Mouse (Mus musculus): ENCODE data around the gene Ddx10. TPM values are rescaled to one million over a fixed set of nuclear protein-coding genes. Genes with fewer than 3 reads are reported as not detected.
A peak's percentile ranks its signal among the peaks of the same experiment; 100 is the strongest.

The Ddx10 gene
- total and polyA plus RNA-seq, 2 experiments from 2014 or later, result 6.9 to 18.9 TPM

DNA sequence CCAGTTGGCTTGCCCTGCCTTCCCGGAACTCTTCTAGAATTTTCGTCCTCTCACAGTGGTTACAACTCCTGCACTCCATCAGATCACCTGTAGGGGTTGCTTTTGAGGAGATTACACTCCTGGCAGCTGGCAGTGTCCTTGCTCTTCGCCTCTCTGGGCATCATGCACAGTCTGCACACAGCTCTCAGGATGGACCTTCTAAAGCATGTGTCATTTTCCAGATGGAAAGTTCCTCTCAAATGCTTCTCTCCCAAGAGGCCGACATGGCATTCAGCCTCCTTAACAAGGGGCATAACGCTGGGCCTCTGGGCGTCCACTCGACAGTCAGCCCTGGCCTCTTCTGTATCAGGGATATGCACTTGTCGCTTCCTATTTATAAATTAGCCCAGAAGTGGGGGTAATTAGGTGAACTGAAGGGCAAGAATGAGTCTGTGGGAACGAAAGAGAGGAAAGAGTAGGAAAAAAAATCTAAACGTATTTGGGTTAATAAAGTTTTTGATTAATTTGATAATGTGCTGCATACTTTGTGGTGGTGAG, 174.2 kb downstream of the Ddx10 start:
- no peaks in the 10 kb centered on the region for H3K27me3 ChIP-seq (ENCODE audit: insufficient read depth, low read length)
- no peaks in the 10 kb centered on the region for H3K4me1 ChIP-seq (ENCODE audit: insufficient read depth, low read length)
- H3K9ac ChIP-seq (replicated peaks; ENCODE audit: low read length), result no peak overlapping the region
- DNase-seq (ENCODE audit: low spot score), result peak; percentile 39
- H3K27ac ChIP-seq, result no peak overlapping the region
- no peak overlapping the region for H3K4me2 ChIP-seq (ENCODE audit: low read depth, low read length)
- H3K36me3 ChIP-seq (ENCODE audit: insufficient read depth, low read length), result no peaks in the 10 kb centered on the region
- WGBS, result 73% methylated on average over 10 of the region's 10 CpGs
- ATAC-seq, result no peak
- no peaks in the 10 kb centered on the region for H3K9me3 ChIP-seq (ENCODE audit: low read length)
- peak; percentile 7; the same call in 1 of the 2 replicates for TF ChIP-seq CTCF (IDR thresholded peaks at IDR 0.05; ENCODE audit: low read depth)
- no peak overlapping the region for H3K4me3 ChIP-seq (ENCODE audit: low read length)

DNA sequence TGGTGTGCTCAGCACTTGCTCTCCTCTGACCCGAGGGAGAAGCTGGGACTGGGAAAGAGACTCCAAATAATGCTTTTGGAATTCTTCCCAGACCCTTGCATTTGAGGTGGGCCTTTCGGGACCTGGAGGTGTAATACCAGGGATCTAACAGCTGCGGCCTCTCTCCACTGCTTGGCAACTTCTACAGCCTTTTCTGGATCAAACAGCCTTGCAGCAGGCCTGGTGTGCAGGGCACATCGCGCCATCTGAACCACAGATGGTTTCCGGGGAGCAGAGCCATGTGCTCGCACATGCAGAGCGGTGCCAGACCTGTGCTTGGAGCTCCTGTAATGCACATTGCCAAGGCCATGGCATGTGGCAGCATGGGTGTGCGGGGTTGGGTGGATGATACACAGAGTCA, 175.8 kb downstream of the Ddx10 start:
- H3K9ac ChIP-seq (replicated peaks; ENCODE audit: low read length), result no peak overlapping the region
- H3K27ac ChIP-seq, result peak overlapping the region; percentile 2; the same call in 1 of the 2 replicates
- no peak overlapping the region for H3K4me2 ChIP-seq (ENCODE audit: low read depth, low read length)
- 60% methylated on average over 9 of the region's 9 CpGs for WGBS
- H3K4me1 ChIP-seq (ENCODE audit: insufficient read depth, low read length), result no peaks in the 10 kb centered on the region
- DNase-seq (ENCODE audit: low spot score) (peak; percentile 76), ATAC-seq (peak; percentile 88)
- H3K9me3 ChIP-seq (ENCODE audit: low read length), result no peaks in the 10 kb centered on the region
- TF ChIP-seq CTCF (IDR thresholded peaks at IDR 0.05; ENCODE audit: low read depth), result no peak
- no peaks in the 10 kb centered on the region for H3K36me3 ChIP-seq (ENCODE audit: insufficient read depth, low read length)
- H3K4me3 ChIP-seq (ENCODE audit: low read length), result no peak overlapping the region
- H3K27me3 ChIP-seq (ENCODE audit: insufficient read depth, low read length), result no peaks in the 10 kb centered on the region

DNA sequence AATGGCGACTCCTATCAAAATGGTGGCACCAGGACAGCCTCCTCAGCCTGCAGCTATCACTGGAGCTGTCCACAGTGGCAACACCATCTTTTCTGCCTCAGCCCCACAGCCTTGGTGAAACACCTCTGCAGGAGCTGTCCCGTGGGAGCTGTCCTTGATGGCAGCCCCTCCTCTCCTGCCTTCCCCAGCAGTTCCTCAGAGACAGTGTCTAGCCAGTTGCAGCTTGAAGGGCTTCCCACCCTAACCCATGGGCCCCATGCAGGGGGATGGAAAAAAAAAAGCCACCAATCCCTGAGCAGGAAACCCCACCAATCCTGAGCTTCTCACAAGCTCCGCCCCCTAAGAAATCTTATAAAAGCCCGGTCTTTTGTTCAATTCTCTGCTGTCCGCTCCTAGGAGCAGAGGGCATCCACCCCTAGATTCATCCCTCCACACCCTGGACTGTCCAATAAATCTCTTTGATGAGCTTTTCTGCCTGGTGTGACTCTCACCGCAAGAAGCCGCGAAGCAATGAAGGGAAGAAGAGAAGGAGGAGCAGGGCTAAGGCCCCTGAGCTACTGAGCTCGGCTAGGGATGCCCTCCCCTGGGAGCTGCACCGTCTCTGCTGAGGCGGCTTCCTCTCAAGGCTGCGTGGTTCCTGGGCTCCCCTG, 176.9 kb downstream of the Ddx10 start:
- H3K36me3 ChIP-seq (ENCODE audit: insufficient read depth, low read length), result no peaks in the 10 kb centered on the region
- peak overlapping the region; percentile 2; the same call in 1 of the 2 replicates for H3K27ac ChIP-seq
- H3K4me2 ChIP-seq (ENCODE audit: low read depth, low read length), result no peak overlapping the region
- no peak overlapping the region for H3K4me3 ChIP-seq (ENCODE audit: low read length)
- no peak for ATAC-seq
- no peaks in the 10 kb centered on the region; the same call in 1 of the 2 replicates for H3K4me1 ChIP-seq (ENCODE audit: insufficient read depth, low read length)
- no peak for DNase-seq (ENCODE audit: low spot score)
- H3K9ac ChIP-seq (replicated peaks; ENCODE audit: low read length), result 0 out of 2 replicates have a peak overlapping the region, but pooled peaks have one; percentile 13
- 61% methylated on average over 12 of the region's 12 CpGs for WGBS
- no peaks in the 10 kb centered on the region for H3K27me3 ChIP-seq (ENCODE audit: insufficient read depth, low read length)
- no peaks in the 10 kb centered on the region for H3K9me3 ChIP-seq (ENCODE audit: low read length)
- TF ChIP-seq CTCF (IDR thresholded peaks at IDR 0.05; ENCODE audit: low read depth), result no peak

GRCm38 (mm10) chr9:53068166-53068565, 179.7 kb downstream of the Ddx10 start:
- no peak for ATAC-seq
- no peak overlapping the region for H3K4me2 ChIP-seq (ENCODE audit: low read depth, low read length)
- H3K9me3 ChIP-seq (ENCODE audit: low read length), result no peaks in the 10 kb centered on the region
- H3K4me3 ChIP-seq (ENCODE audit: low read length), result no peak overlapping the region
- no peak overlapping the region for H3K9ac ChIP-seq (replicated peaks; ENCODE audit: low read length)
- H3K27ac ChIP-seq, result no peak overlapping the region
- H3K36me3 ChIP-seq (ENCODE audit: insufficient read depth, low read length), result no peaks in the 10 kb centered on the region
- DNase-seq (ENCODE audit: low spot score), result no peak
- TF ChIP-seq CTCF (IDR thresholded peaks at IDR 0.05; ENCODE audit: low read depth), result no peak
- no peaks in the 10 kb centered on the region; the same call in 1 of the 2 replicates for H3K4me1 ChIP-seq (ENCODE audit: insufficient read depth, low read length)
- WGBS, result 92% methylated on average over 5 of the region's 5 CpGs
- H3K27me3 ChIP-seq (ENCODE audit: insufficient read depth, low read length), result no peaks in the 10 kb centered on the region

DNA sequence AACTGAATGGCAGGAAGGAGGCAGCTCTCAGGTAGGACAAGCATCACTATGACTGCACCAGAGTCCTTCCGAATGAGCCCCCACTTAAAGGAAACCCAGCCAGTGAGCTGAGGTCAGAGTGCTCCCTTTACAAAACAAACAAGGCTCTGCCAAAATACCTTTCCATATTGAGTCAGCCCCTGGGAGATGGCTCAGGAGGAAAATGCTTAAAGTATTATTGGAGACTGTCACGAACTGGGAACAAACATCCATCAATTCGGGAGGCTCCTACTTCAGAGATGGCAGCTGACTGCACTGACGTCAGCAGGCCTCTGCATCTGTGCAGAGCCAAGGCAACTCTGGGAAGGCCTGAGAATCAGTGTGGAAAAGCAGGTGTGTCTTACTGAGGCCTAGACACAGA, 181.4 kb downstream of the Ddx10 start:
- DNase-seq (ENCODE audit: low spot score), result no peak
- ATAC-seq, result no peak
- no peak overlapping the region for H3K9ac ChIP-seq (replicated peaks; ENCODE audit: low read length)
- H3K4me1 ChIP-seq (ENCODE audit: insufficient read depth, low read length), result no peaks in the 10 kb centered on the region; the same call in 1 of the 2 replicates
- no peaks in the 10 kb centered on the region for H3K27me3 ChIP-seq (ENCODE audit: insufficient read depth, low read length)
- H3K4me2 ChIP-seq (ENCODE audit: low read depth, low read length), result no peak overlapping the region
- 0 out of 2 replicates have a peak overlapping the region, but pooled peaks have one; percentile 29 for H3K27ac ChIP-seq
- no peaks in the 10 kb centered on the region for H3K9me3 ChIP-seq (ENCODE audit: low read length)
- no peak overlapping the region for H3K4me3 ChIP-seq (ENCODE audit: low read length)
- 33% methylated on average over 4 of the region's 4 CpGs for WGBS
- TF ChIP-seq CTCF (IDR thresholded peaks at IDR 0.05; ENCODE audit: low read depth), result no peak
- H3K36me3 ChIP-seq (ENCODE audit: insufficient read depth, low read length), result no peaks in the 10 kb centered on the region

- no peak for DNase-seq (ENCODE audit: low spot score)
- TF ChIP-seq CTCF (IDR thresholded peaks at IDR 0.05; ENCODE audit: low read depth), result no peak
- Histone ChIP-seq H3K4me3 (ENCODE audit: low read length) (no peak overlapping the region), H3K27me3 (ENCODE audit: insufficient read depth, low read length) (no peaks in the 10 kb centered on the region), H3K27ac (no peak overlapping the region), H3K4me2 (ENCODE audit: low read depth, low read length) (no peak overlapping the region), H3K9me3 (ENCODE audit: low read length) (no peaks in the 10 kb centered on the region), H3K4me1 (ENCODE audit: insufficient read depth, low read length) (no peaks in the 10 kb centered on the region; the same call in 1 of the 2 replicates), H3K36me3 (ENCODE audit: insufficient read depth, low read length) (no peaks in the 10 kb centered on the region), H3K9ac (replicated peaks; ENCODE audit: low read length) (no peak overlapping the region)
- WGBS, result 57% methylated on average over 2 of the region's 2 CpGs
- no peak for ATAC-seq
These were observed 182.8 kb downstream of the Ddx10 start for GRCm38 (mm10) chr9:53065028-53065427.

DNA sequence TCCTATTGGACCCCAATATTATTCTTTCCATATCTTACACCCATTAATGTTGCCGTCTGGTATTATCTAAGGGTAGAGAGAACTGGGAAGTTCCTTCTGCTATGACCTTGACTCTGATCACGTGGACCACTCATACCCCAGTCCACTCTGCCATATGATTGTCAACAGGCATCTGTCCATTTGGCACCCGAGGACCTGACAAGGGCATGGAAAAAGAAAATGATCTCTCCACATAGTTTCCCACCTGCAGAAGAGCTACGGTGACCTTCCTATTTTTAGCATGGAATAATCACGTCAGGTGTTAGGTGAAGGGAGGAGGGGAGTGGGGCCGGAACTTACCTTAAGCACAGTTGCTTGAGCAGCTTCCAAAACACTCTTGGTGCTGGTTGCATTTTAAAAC, 183.3 kb downstream of the Ddx10 start:
- Histone ChIP-seq H3K9me3 (ENCODE audit: low read length) (no peaks in the 10 kb centered on the region), H3K9ac (replicated peaks; ENCODE audit: low read length) (no peak overlapping the region), H3K4me2 (ENCODE audit: low read depth, low read length) (no peak overlapping the region), H3K4me3 (ENCODE audit: low read length) (no peak overlapping the region), H3K27ac (no peak overlapping the region), H3K27me3 (ENCODE audit: insufficient read depth, low read length) (no peaks in the 10 kb centered on the region), H3K4me1 (ENCODE audit: insufficient read depth, low read length) (no peaks in the 10 kb centered on the region; the same call in 1 of the 2 replicates), H3K36me3 (ENCODE audit: insufficient read depth, low read length) (no peaks in the 10 kb centered on the region)
- no peak for TF ChIP-seq CTCF (IDR thresholded peaks at IDR 0.05; ENCODE audit: low read depth)
- 78% methylated on average over 6 of the region's 6 CpGs for WGBS
- no peak for DNase-seq (ENCODE audit: low spot score)
- ATAC-seq, result no peak
